Mouse (Mus musculus): ENCODE results near the gene Nsd1. TPM values are rescaled to one million over a fixed set of nuclear protein-coding genes. Genes with fewer than 3 reads are reported as not detected.

Gene Nsd1
- total and polyA plus RNA-seq, 2 experiments from 2014 or later = 56.2 to 103 TPM

DNA sequence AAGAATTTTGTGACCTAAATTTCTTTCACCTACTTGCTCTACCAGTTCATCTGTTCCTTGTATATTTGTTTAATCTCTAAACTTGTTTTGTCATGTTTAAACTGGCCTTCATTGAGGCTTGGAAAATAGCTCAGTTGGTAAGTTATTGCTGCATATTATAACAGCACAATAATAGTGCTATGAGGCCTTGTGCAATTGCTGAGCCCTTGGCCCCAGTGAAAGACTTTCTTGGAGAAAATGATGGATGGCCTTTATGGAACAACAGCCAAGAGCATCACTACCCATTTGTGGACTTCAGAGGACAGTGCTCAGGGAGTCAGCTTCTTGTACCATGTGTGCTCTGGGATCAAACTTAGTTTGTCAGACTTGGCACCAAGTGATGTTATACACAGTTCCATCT, 52.5 kb downstream of the Nsd1 start:
- Histone ChIP-seq H3K4me3 (ENCODE audit: low read depth, low read length) (no peak overlapping the region), H3K4me2 (ENCODE audit: low read depth, low read length, poor library complexity, severe bottlenecking) (no peak overlapping the region), H3K36me3 (ENCODE audit: insufficient read depth, low read length) (peaks cover 16% of the 10 kb centered on the region), H3K9ac (replicated peaks; ENCODE audit: low read length, poor library complexity, severe bottlenecking) (no peak overlapping the region), H3K27me3 (ENCODE audit: insufficient read depth, low read length) (no peaks in the 10 kb centered on the region), H3K9me3 (ENCODE audit: low read length) (no peaks in the 10 kb centered on the region), H3K27ac (ENCODE audit: low read depth, low read length) (no peak overlapping the region), H3K4me1 (ENCODE audit: insufficient read depth, low read length) (no peaks in the 10 kb centered on the region)
- no peak for ATAC-seq (ENCODE audit: low FRiP score)
- no peak for TF ChIP-seq CTCF (IDR thresholded peaks at IDR 0.05)
- DNase-seq (ENCODE audit: low spot score) = no peak

DNA sequence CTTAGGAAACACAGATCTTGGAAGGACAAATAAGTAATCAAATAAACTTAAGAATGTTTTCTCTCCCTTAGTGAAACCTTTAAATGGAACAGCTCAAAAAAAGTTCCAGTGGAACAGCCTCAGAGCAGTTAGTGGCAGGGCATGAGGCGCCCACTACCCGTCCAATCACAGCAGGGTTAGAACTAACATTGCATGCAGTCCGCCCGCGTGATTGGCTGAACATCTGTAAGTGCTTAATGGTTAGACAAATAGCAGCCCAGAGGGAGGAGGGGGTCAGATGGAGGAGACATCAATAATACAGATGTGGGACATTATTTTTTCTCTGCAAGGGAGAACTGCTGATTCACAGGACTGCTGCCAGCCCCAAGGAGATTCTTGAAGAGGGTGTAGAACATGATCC, 67.6 kb downstream of the Nsd1 start:
- Histone ChIP-seq H3K9ac (replicated peaks; ENCODE audit: low read length, poor library complexity, severe bottlenecking) (no peak overlapping the region), H3K36me3 (ENCODE audit: insufficient read depth, low read length) (peaks cover 23% of the 10 kb centered on the region), H3K9me3 (ENCODE audit: low read length) (no peaks in the 10 kb centered on the region), H3K27me3 (ENCODE audit: insufficient read depth, low read length) (no peaks in the 10 kb centered on the region), H3K4me3 (ENCODE audit: low read depth, low read length) (no peak overlapping the region), H3K27ac (ENCODE audit: low read depth, low read length) (no peak overlapping the region), H3K4me1 (ENCODE audit: insufficient read depth, low read length) (no peaks in the 10 kb centered on the region), H3K4me2 (ENCODE audit: low read depth, low read length, poor library complexity, severe bottlenecking) (no peak overlapping the region)
- no peak for TF ChIP-seq CTCF (IDR thresholded peaks at IDR 0.05)
- DNase-seq (ENCODE audit: low spot score) (no peak), ATAC-seq (ENCODE audit: low FRiP score) (no peak)
- WGBS = 90% methylated on average over 5 of the region's 5 CpGs

DNA sequence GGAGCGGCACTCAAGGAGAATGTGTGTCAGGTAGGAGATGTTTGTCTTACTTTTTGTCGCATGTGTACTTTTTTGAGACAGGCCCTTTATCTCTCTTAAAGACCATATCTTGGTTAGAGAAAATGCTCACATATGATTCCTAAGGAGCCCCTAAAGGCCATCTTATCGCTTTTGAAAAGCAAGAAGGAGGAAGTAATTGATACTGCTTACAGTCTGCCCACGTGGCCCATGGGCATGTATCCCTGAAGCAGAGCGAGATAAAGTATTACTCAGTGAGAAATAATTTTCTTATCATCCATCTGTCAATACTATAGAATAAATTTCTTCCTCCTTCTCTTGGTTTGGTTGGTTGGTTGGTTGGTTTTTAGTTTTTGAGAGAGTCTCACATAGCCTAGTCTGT, 68.1 kb downstream of the Nsd1 start:
- ATAC-seq (ENCODE audit: low FRiP score) = no peak
- H3K27ac ChIP-seq (ENCODE audit: low read depth, low read length) = no peak overlapping the region
- H3K4me2 ChIP-seq (ENCODE audit: low read depth, low read length, poor library complexity, severe bottlenecking) = no peak overlapping the region
- H3K9me3 ChIP-seq (ENCODE audit: low read length) = no peaks in the 10 kb centered on the region
- H3K36me3 ChIP-seq (ENCODE audit: insufficient read depth, low read length) = peaks cover 23% of the 10 kb centered on the region
- TF ChIP-seq CTCF (IDR thresholded peaks at IDR 0.05) = no peak
- H3K4me1 ChIP-seq (ENCODE audit: insufficient read depth, low read length) = no peaks in the 10 kb centered on the region
- no peaks in the 10 kb centered on the region for H3K27me3 ChIP-seq (ENCODE audit: insufficient read depth, low read length)
- no peak for DNase-seq (ENCODE audit: low spot score)
- no peak overlapping the region for H3K9ac ChIP-seq (replicated peaks; ENCODE audit: low read length, poor library complexity, severe bottlenecking)
- no peak overlapping the region for H3K4me3 ChIP-seq (ENCODE audit: low read depth, low read length)
- 97% methylated on average over 5 of the region's 5 CpGs for WGBS

DNA sequence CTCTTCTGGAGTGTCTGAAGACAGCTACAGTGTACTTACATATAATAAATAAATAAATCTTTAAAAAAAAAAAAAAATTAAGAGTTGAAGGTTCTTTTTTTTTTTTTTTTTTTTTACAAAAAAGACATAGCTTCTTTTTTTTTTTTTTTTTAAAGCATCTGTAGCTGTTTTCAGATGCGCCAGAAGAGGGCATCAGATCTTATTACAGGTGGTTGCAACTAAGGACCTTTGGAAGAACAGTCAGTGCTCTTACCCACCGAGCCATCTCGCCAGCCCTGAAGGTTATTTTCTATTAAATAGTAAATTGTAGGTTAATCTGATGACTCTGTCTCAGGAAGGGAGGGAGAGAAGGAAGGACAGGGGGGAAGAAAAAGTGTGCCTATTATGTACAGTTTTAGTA, 79.3 kb downstream of the Nsd1 start:
- no peak overlapping the region for H3K27ac ChIP-seq (ENCODE audit: low read depth, low read length)
- peak; percentile 43 for TF ChIP-seq CTCF (IDR thresholded peaks at IDR 0.05)
- H3K9ac ChIP-seq (replicated peaks; ENCODE audit: low read length, poor library complexity, severe bottlenecking) = no peak overlapping the region
- no peaks in the 10 kb centered on the region for H3K4me1 ChIP-seq (ENCODE audit: insufficient read depth, low read length)
- H3K27me3 ChIP-seq (ENCODE audit: insufficient read depth, low read length) = no peaks in the 10 kb centered on the region
- no peak overlapping the region for H3K4me3 ChIP-seq (ENCODE audit: low read depth, low read length)
- H3K36me3 ChIP-seq (ENCODE audit: insufficient read depth, low read length) = peaks cover 20% of the 10 kb centered on the region
- no peaks in the 10 kb centered on the region for H3K9me3 ChIP-seq (ENCODE audit: low read length)
- DNase-seq (ENCODE audit: low spot score) = peak; percentile 8
- WGBS = 82% methylated on average over 3 of the region's 3 CpGs
- no peak overlapping the region for H3K4me2 ChIP-seq (ENCODE audit: low read depth, low read length, poor library complexity, severe bottlenecking)
- ATAC-seq (ENCODE audit: low FRiP score) = no peak

DNA sequence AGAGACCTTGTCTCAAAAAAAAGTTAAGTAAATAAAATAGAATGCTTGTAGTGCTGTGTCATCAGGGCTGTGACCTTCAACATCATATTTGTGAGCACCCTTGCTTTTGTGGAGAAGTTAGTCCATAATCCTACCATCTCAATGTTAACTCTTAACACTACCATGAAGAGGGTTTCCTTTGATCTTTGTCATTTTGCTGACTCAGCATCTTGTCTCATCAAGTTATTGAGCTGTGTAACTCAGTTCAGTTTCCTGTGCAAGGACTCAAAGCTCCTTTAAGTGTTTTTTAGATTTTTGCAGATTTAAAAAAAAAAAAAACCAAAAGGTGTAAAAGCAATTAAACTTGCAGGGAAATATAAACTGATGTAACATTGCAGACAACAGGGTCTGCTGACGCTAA, 87.2 kb downstream of the Nsd1 start:
- ATAC-seq (ENCODE audit: low FRiP score) (no peak), DNase-seq (ENCODE audit: low spot score) (no peak)
- Histone ChIP-seq H3K27me3 (ENCODE audit: insufficient read depth, low read length) (no peaks in the 10 kb centered on the region), H3K4me1 (ENCODE audit: insufficient read depth, low read length) (no peaks in the 10 kb centered on the region), H3K36me3 (ENCODE audit: insufficient read depth, low read length) (peaks cover 37% of the 10 kb centered on the region), H3K4me2 (ENCODE audit: low read depth, low read length, poor library complexity, severe bottlenecking) (no peak overlapping the region), H3K9ac (replicated peaks; ENCODE audit: low read length, poor library complexity, severe bottlenecking) (no peak overlapping the region), H3K4me3 (ENCODE audit: low read depth, low read length) (no peak overlapping the region), H3K9me3 (ENCODE audit: low read length) (no peaks in the 10 kb centered on the region), H3K27ac (ENCODE audit: low read depth, low read length) (no peak overlapping the region)
- no peak for TF ChIP-seq CTCF (IDR thresholded peaks at IDR 0.05)
- WGBS = 96% methylated on average over 1 of the region's 1 CpGs

DNA sequence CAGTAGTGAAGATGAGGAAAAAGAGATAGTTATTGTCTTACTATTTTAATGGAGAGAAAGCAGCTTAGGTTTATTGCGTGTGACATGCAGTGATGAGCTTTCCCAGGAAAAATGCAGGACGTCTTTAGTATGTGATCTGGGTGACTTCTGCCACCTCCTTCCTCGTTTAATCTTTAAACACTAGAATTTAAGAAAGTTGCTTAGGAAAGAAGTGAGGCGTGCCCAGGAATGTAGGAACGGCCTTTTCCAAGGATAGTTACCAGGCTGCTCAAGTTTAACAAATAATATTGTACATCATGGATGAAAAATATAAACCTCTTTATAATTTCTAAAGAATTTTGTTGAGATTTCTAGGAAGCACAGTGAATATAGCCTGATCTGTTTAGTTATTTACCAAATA, 91.3 kb downstream of the Nsd1 start:
- no peaks in the 10 kb centered on the region for H3K27me3 ChIP-seq (ENCODE audit: insufficient read depth, low read length)
- H3K4me2 ChIP-seq (ENCODE audit: low read depth, low read length, poor library complexity, severe bottlenecking) = no peak overlapping the region
- ATAC-seq (ENCODE audit: low FRiP score) (no peak), DNase-seq (ENCODE audit: low spot score) (no peak)
- no peak overlapping the region for H3K27ac ChIP-seq (ENCODE audit: low read depth, low read length)
- H3K4me3 ChIP-seq (ENCODE audit: low read depth, low read length) = no peak overlapping the region
- TF ChIP-seq CTCF (IDR thresholded peaks at IDR 0.05) = no peak
- no peaks in the 10 kb centered on the region for H3K4me1 ChIP-seq (ENCODE audit: insufficient read depth, low read length)
- no peaks in the 10 kb centered on the region for H3K9me3 ChIP-seq (ENCODE audit: low read length)
- 91% methylated on average over 5 of the region's 5 CpGs for WGBS
- H3K9ac ChIP-seq (replicated peaks; ENCODE audit: low read length, poor library complexity, severe bottlenecking) = no peak overlapping the region
- H3K36me3 ChIP-seq (ENCODE audit: insufficient read depth, low read length) = peaks cover 37% of the 10 kb centered on the region

All from midbrain, postnatal 0 days (tissue).